ENCODE assay signal across 28 mouse cellular contexts in the genomic region with DNA sequence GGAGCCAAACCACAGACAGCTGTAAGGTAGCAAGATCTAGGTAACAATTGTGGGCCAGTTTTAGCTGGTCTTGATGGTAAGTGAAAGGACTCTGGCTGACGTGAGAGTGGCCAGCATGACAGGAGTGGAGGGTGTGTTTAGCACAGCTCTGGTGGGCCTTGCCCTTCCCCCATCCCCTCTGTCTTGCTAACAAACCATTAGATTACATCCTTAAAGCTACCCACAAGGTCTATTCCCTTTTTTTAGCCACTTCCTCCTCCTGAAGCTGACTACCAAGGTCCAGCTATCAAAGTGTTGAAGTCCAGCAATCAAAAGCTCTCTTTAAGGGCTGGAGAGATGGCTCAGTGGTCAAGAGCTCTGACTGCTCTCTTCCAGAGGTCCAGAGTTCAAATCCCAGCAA.
DNase-seq lines count a peak whose midpoint lies in the region; ATAC-seq and TF ChIP-seq lines count a peak whose summit lies in the region.
"Had no signal": no experiment of that assay in that cellular context is flagged by ENCODE, and none has a peak within 500 bp of the region (broad histone marks: within the 10 kb centered on the region; RNA-seq: fewer than 3 reads in every experiment).

No protein-coding gene starts in this region.

- no peaks in the 10 kb centered on the region for H3K4me1 ChIP-seq in forebrain, embryonic 11.5 days (replicated peaks; ENCODE audit: control insufficient read depth, insufficient read depth, low read length)
- H3K4me1 ChIP-seq in forebrain, embryonic 12.5 days: no peaks in the 10 kb centered on the region
- no peaks in the 10 kb centered on the region; the same call in 1 of the 2 replicates for H3K4me1 ChIP-seq in lung, postnatal 0 days (ENCODE audit: insufficient read depth, low read depth, low read length)
- H3K4me1 ChIP-seq: embryonic facial prominence, embryonic 12.5 days; embryonic facial prominence, embryonic 15.5 days had no signal

- no peak for TF ChIP-seq EP300 in lung, postnatal 0 days (IDR thresholded peaks at IDR 0.05)

- no peak for ATAC-seq in forebrain, embryonic 11.5 days (replicated peaks; ENCODE audit: low FRiP score)
- ATAC-seq in forebrain, embryonic 12.5 days (ENCODE audit: low FRiP score): no peak
- ATAC-seq in lung, postnatal 0 days: no peak
- ATAC-seq in granulocyte monocyte progenitor cell, adult 5-6 weeks (replicated peaks; ENCODE audit: poor library complexity, severe bottlenecking): peak; percentile 54
- ATAC-seq in megakaryocyte-erythroid progenitor cell, adult 5-6 weeks (replicated peaks; ENCODE audit: low FRiP score, low TSS enrichment, poor library complexity, severe bottlenecking): 0 out of 2 replicates have a peak, but pooled peaks have one; percentile 24
- no peak for ATAC-seq in erythroid progenitor cell, adult 5-6 weeks (replicated peaks; ENCODE audit: low FRiP score, poor library complexity, severe bottlenecking)
- ATAC-seq: forebrain, embryonic 14.5 days; forebrain, postnatal 0 days; Patski had no signal

- no peaks in the 10 kb centered on the region; the same call in 1 of the 2 replicates for H3K27me3 ChIP-seq in forebrain, embryonic 11.5 days (ENCODE audit: control insufficient read depth, insufficient read depth, low read length)
- H3K27me3 ChIP-seq in forebrain, embryonic 12.5 days: no peaks in the 10 kb centered on the region
- H3K27me3 ChIP-seq in lung, postnatal 0 days (replicated peaks; ENCODE audit: insufficient read depth, low read length): no peaks in the 10 kb centered on the region
- H3K27me3 ChIP-seq: CH12.LX; embryonic facial prominence, embryonic 12.5 days; embryonic facial prominence, embryonic 15.5 days; heart, embryonic 13.5 days; hindbrain, embryonic 12.5 days; hindbrain, embryonic 15.5 days; Patski had no signal

- DNase-seq in forebrain, embryonic 11.5 days (ENCODE audit: low spot score): peak; percentile 5
- DNase-seq in lung, postnatal 36 days: peak; percentile 34
- no peak for DNase-seq in lung, postnatal 0 days (ENCODE audit: low spot score)
- DNase-seq in kidney, adult 18-20 months: no peak
- DNase-seq: adrenal gland, postnatal 10 days; adrenal gland, postnatal 36 days; B cell, adult 2 months; cerebellum, adult 18-20 months; cerebellum, adult 9-10 months; cerebellum, postnatal 14 days; forebrain, postnatal 0 days; gastrocnemius, adult 2 months; gastrocnemius, postnatal 14 days had no signal

- WGBS in forebrain, embryonic 11.5 days: 76% methylated on average over 1 of the region's 1 CpGs
- WGBS in forebrain, embryonic 12.5 days: 79% methylated on average over 1 of the region's 1 CpGs
- 78% methylated on average over 1 of the region's 1 CpGs for WGBS in lung, postnatal 0 days

- TF ChIP-seq CTCF in lung, postnatal 0 days (IDR thresholded peaks at IDR 0.05): no peak

- no peak overlapping the region for H3K4me2 ChIP-seq in forebrain, embryonic 11.5 days (ENCODE audit: low read depth, low read length, severe bottlenecking)
- no peak overlapping the region for H3K4me2 ChIP-seq in forebrain, embryonic 12.5 days
- no peak overlapping the region for H3K4me2 ChIP-seq in lung, postnatal 0 days (replicated peaks; ENCODE audit: low read depth, low read length)
- H3K4me2 ChIP-seq: embryonic facial prominence, embryonic 12.5 days; embryonic facial prominence, embryonic 15.5 days; heart, embryonic 13.5 days; hindbrain, embryonic 12.5 days; hindbrain, embryonic 15.5 days had no signal

- H3K36me3 ChIP-seq in forebrain, embryonic 11.5 days (ENCODE audit: control insufficient read depth, insufficient read depth, low read length): no peaks in the 10 kb centered on the region
- H3K36me3 ChIP-seq in forebrain, embryonic 12.5 days (replicated peaks): no peaks in the 10 kb centered on the region
- no peaks in the 10 kb centered on the region for H3K36me3 ChIP-seq in lung, postnatal 0 days (ENCODE audit: insufficient read depth, low read length)
- H3K36me3 ChIP-seq: embryonic facial prominence, embryonic 12.5 days; embryonic facial prominence, embryonic 15.5 days; G1E; heart, embryonic 10.5 days; heart, embryonic 13.5 days; hindbrain, embryonic 12.5 days; hindbrain, embryonic 15.5 days had no signal

- H3K9me3 ChIP-seq in forebrain, embryonic 11.5 days (ENCODE audit: control insufficient read depth, low read length): no peaks in the 10 kb centered on the region
- H3K9me3 ChIP-seq in forebrain, embryonic 12.5 days: no peaks in the 10 kb centered on the region
- no peaks in the 10 kb centered on the region for H3K9me3 ChIP-seq in lung, postnatal 0 days (ENCODE audit: low read length)
- H3K9me3 ChIP-seq: embryonic facial prominence, embryonic 12.5 days; embryonic facial prominence, embryonic 15.5 days; heart, embryonic 10.5 days; heart, embryonic 13.5 days; hindbrain, embryonic 12.5 days; hindbrain, embryonic 15.5 days had no signal

- H3K9ac ChIP-seq in forebrain, embryonic 11.5 days (ENCODE audit: low read length): no peak overlapping the region
- H3K9ac ChIP-seq in forebrain, embryonic 12.5 days: no peak overlapping the region
- no peak overlapping the region for H3K9ac ChIP-seq in lung, postnatal 0 days (replicated peaks; ENCODE audit: low read depth)
- H3K9ac ChIP-seq: embryonic facial prominence, embryonic 12.5 days; embryonic facial prominence, embryonic 15.5 days; forebrain, postnatal 0 days; heart, embryonic 13.5 days; hindbrain, embryonic 12.5 days; hindbrain, embryonic 15.5 days had no signal

- no peak overlapping the region for H3K4me3 ChIP-seq in forebrain, embryonic 11.5 days (ENCODE audit: low read depth, low read length)
- H3K4me3 ChIP-seq in forebrain, embryonic 12.5 days (replicated peaks): no peak overlapping the region
- no peak overlapping the region for H3K4me3 ChIP-seq in lung, postnatal 0 days (ENCODE audit: low read depth, low read length)
- H3K4me3 ChIP-seq: embryonic facial prominence, embryonic 12.5 days; embryonic facial prominence, embryonic 15.5 days; gastrocnemius, adult 2 months; heart, adult 2 months; heart, embryonic 10.5 days; heart, embryonic 13.5 days; hindbrain, embryonic 12.5 days; hindbrain, embryonic 15.5 days had no signal

- no peak overlapping the region for H3K27ac ChIP-seq in forebrain, embryonic 11.5 days (ENCODE audit: low read depth, low read length)
- H3K27ac ChIP-seq in forebrain, embryonic 12.5 days: no peak overlapping the region
- no peak overlapping the region for H3K27ac ChIP-seq in lung, postnatal 0 days (ENCODE audit: low read length)
- H3K27ac ChIP-seq: embryonic facial prominence, embryonic 12.5 days; embryonic facial prominence, embryonic 15.5 days; gastrocnemius, adult 2 months; heart, adult 2 months; heart, embryonic 10.5 days; heart, embryonic 13.5 days; hindbrain, embryonic 12.5 days; hindbrain, embryonic 15.5 days had no signal

Comparison
In these comparisons a context has a peak if more than half of its experiments do, and no peak if none do; other contexts are left out.
1. DNase-seq: peak in forebrain, embryonic 11.5 days (single experiment) and lung, postnatal 36 days (single experiment); none in lung, postnatal 0 days (single experiment) and kidney, adult 18-20 months (single experiment).
2. ATAC-seq: peak in granulocyte monocyte progenitor cell, adult 5-6 weeks (single experiment) and megakaryocyte-erythroid progenitor cell, adult 5-6 weeks (single experiment); none in forebrain, embryonic 11.5 days (single experiment), forebrain, embryonic 12.5 days (single experiment), lung, postnatal 0 days (single experiment) and erythroid progenitor cell, adult 5-6 weeks (single experiment).